Mouse (Mus musculus) stomach, postnatal 0 days (tissue): ENCODE results near the gene Zswim1.

Source experiments
- CTCF ChIP-seq: IDR thresholded peaks from 2 replicates; pipeline ENCODE4 v1.5.1; 2016; ENCODE audit warnings: antibody characterized with exemption, low read depth, mild to moderate bottlenecking, moderate library complexity
- EP300 ChIP-seq: optimal IDR thresholded peaks from 2 replicates; pipeline ENCODE3; 2016; ENCODE audit warnings: antibody characterized with exemption

DNA sequence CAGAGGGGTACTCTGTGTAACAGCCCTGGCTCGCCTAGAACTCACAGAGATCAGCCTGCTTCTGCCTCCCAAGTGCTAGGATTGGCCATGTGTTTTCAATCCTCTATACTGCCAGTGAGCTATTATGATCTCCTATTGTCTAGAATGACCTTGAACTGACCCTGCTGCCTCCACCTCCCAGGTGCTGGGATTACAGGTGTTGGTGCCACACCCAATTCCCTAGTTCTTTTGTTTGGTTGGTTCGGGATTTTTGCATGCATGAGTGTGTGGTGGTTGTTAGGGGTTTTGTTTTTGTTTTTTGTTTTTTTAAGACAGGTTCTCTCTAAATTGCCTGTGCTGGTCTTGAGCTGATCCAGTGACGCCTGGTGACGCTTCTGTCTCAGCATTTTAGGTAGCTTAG is 1.5 kb downstream of the Zswim1 start:
- TF ChIP-seq CTCF = no peak
- no peak for TF ChIP-seq EP300
